Mouse (Mus musculus) ZHBTc4 (cell line): Measurements from ENCODE around the gene Smad6.

Source experiments
- DNase-seq: peaks from one replicate; pipeline ENCODE4 v3.0.0-alpha.2; 2011; ENCODE audit warnings: low read depth, low spot score

Gene Smad6

DNA sequence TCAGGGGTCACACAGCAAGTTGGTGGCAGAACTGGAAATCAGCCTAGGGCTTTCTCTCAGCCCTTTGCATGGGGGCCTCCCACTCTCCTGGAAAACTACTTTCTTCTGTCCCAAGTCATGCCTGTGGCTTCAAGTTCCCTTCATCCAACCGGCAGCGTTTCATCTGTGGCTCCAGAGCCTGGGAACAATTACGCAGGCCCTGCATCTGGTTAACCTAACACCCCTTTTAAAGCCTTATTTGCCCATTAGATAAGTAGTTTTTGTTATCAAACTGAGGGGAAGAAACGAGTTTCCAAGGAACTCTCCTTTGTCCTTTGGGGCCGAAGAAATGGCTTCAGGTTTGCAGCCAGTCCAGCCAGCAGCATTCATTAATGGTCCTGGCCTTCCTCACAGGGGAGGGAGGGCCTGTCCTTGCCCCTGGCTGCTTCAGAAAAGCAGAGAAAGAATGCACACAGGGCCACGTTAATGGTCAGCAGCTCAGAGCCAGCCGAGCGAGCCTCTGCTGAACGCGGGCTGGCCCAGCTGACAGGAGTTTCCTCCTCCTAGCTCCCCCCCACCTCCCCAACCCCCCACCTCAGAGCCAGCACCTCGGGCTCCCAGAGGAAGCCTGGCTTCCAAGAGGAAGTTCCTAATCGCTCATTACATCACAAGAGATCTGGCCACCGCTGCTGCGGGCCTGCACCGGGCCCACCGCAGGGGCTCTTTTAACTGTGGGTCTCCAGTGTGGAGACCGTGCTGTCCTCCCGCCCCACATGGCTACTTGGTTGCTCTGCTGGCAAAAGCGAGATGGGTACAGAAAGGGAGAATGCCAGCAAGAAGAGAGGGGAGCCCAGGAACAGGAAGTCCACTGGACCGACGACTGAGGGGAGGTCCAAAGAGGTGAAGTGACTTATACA lies 61.7 kb downstream of the Smad6 start:
- no peak for DNase-seq

DNA sequence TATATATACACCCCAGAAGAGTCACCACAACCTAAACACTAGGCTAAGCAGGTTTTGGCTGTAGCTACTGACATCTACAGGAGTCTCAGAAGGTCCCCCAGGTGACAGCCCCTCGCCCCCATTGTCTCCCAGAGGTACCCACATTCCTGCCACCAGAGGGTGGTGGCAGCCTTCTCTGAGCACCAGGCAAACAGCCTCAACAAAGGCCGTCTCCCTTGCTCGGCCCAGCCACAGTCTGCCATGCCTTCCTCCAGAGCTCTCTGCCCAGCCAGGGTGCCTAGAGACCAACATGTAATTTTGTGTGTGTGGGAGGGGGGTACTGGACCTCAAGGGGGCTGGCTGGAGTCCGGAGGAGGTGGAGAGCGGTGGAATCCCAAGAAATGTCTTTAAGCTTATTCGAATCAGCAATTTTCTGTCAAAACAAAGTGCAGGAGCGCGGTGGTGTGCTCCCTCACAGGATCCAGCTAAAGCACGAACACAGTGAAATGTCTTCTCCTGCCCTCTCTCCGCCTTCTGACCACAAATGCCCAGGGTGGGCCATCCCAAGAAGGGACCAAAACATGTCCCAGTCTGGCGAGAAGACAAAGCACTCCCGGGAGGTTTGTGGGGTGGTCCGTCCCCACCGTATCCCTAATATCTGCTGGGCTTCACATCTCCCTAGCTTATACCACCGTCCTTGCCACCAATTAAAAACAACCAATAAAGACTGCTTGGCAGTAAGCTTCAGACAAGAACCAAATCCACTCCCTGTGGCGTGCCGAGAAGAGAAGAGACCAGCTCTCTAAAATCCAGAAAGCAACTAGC lies 62.5 kb downstream of the Smad6 start:
- peak; percentile 89 for DNase-seq

DNA sequence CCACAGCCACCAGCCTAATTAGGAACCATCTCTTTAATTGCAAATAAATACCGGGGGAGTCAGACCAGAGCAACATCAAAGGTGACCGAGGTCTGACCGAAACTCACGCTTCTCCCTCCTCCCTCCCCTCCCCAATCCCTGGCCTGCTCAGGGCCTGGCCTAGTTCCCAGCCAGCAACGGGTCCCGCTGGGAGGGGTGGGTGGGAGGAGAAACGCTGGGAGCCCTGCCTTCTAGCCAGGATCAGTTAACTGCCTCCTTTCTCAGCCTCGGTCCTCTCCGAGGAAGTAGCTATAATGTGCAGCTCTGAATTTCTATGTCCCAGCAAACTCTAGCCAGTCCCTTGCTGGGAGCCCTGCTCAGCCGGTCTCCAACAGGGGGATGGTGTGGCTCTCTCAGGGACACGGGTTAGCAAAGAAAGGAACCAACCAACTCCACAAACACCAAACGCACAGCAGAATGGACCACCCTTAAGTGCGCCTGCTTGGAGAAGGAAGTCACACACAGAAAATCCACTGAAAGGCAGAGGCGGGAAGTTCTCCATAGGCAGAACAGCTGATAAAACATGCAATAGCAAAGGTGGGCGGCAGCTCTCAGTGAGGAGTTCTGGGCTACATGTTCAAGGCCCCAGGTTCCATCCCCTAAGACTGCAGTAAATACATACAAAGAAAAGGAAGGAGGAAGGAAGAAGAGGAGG lies 63.4 kb downstream of the Smad6 start:
- peak; percentile 81 for DNase-seq

DNA sequence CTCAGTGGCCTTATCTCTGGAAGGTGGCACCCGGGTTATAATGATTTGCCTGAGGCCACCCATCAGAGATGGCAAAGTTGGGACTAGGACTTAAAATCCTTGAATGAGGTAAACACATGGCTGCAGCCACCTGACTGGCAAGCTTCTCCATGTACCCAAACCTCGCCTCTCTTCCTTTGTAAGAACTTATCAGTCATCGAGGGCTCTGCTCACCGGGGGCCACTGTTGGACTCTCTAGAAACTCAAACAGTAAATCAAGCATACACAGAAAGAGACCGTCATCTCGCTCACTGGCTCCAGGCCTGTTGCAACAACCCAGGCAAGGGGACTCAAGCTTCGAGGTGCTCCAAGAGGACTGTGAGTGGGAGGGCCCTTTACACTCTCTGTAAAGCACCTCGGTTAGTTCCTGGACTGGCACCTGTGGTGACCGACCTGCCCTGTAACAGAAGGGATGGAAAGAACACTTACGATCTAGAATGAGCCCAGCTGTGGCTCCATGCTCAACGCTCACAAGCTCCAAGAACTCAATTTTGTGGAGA lies 64.1 kb downstream of the Smad6 start:
- no peak for DNase-seq

DNA sequence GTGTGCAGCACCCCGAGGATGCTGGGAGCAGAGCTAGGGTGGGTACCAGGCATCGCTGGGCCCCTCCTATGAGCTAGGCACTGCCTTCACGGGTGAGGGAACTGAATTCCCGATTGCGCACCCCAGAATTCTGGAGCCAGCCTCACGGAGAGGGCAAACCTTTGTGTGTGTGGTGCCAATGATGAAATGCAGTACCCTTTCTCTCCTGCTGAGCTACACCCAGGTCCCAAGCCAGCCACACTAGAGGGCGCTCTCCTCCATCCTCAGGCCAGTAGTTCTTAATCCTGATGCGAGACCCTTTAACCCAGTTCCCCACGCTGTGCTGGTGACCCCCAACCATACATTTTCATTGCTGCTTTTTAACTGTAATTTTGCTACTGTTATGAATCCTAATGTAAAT lies 65.8 kb downstream of the Smad6 start:
- DNase-seq, result peak; percentile 80

DNA sequence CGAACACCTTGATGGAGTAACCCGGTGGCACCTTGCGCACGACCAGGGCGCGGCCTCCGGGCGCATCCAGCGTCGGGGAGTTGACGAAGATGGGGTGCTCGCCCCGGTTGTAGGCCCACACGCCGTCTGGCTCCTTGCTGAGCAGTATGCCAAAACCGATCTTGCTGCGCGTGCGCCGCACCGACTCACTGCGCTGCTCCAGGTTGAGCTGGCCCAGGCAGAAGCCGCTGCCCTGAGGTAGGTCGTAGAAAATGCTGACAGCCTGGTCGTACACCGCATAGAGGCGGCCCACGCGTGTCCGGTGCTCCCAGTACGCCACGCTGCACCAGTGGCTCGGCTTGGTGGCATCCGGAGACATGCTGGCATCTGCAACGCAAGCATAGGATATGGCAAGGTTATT lies 68.2 kb downstream of the Smad6 start:
- peak; percentile 74 for DNase-seq

DNA sequence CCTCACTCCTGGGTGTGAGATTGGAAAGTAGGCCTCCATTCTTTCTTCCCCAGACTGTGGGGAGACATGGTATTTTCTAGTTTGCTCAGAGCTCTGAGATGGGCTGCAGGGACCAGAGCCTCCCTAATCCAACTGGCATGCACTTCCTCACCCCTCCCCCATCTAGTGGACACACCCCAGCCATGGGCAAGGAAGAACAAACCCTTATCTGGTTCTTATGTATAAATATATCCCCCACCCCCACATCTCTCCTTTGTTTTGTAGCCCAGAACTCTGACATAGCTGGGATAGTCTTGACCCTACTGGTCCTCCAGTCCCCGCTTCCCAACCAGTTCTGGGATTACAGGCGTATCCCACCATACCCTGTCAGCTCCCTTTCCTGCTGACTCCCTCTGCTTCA lies 69.3 kb downstream of the Smad6 start:
- no peak for DNase-seq

DNA sequence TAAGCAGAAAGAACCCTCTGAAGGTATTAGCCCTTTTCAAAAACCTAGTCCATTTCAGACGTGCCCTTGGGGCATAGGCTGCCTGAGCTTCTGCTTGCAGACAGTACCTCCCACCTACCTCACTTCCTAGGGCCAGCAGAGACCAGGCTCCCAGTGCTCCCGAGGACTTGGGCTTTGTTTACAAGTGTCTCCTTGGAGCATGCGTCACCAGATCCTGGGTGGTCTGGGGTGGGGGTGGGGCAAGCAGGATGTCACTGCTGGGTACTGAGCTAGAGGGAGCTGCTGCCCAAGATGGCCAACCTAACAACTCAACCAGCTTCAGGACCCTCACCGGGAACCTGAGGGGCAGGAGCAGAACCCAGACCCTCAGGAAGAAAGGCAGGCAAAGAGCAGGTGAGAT lies 71.5 kb downstream of the Smad6 start:
- DNase-seq, result no peak

DNA sequence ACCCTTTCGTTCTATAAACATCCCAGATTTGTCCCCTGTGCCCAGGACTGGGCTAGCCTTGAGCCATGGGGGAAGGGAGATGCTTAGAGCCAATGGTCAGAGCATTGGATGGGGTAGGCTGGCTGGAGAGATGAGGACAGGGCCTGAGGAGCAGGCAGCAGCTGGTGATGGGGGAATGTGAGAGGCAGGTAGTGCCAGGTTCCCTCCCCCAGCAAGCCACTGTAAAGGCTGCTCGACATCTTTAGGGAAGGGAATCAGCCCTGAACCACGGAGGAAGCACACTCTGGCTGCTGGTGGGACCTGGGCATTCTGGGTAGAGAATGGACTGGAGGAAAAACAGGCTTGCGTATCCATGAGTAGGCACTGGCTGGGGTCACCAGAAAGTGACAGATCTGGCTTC lies 72.5 kb downstream of the Smad6 start:
- DNase-seq, result no peak

DNA sequence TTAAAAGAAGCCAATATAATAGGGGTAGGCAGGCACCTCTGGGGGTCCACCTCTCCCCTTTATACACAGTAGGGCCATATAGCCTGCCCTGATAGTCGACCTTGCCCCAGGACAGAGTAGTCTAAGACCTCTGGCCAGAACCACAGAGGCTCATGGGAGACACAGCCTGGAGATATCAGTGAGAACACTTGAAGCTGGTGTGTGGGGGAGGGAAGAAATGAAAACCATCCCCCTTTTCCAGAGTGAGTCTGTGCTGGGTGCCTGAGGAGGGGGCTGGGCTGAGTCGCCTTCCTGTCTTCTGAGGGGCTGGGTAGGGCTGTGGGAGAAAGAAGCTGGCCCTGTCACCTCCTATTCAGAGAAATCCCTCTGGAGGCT lies 79.3 kb downstream of the Smad6 start:
- no peak for DNase-seq

DNA sequence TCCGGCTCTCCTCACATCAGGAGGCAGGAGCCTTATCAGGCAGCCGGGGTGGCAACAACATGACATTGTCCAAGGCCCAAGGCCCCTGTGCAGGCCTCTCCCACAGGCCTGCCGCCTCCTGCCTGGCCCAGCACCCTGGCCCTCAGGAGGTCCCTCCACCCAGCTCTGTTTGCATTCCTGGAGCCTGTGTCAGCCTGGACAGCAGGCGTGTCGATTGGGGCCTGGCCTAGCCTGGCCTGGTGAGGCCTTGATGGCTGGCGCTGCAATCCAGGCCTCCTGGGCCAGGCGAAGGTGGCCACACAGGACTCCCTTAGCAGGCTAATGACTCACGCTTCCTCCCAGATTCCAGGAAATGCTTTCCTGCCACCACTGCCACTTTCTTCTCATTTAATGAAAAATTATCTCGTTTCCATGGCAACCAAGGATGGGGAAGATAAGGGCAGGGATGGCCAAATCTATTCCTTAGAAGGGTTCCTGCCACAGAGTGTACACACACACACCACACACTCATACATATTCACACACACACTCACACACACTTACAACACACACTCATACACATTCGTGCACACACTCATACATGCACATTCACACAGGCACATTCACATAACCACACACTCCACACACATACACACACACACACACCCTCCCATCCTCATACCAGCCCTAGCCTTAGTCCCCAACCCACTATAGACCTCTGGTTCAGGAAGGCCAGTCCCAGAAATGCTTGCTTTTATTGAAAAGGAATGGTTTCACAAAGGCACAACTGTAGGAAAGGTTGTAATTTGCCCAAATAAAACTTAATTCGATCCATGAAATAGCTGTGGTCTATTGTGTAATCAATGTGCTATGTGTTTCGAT lies 79.9 kb downstream of the Smad6 start:
- DNase-seq, result no peak

DNA sequence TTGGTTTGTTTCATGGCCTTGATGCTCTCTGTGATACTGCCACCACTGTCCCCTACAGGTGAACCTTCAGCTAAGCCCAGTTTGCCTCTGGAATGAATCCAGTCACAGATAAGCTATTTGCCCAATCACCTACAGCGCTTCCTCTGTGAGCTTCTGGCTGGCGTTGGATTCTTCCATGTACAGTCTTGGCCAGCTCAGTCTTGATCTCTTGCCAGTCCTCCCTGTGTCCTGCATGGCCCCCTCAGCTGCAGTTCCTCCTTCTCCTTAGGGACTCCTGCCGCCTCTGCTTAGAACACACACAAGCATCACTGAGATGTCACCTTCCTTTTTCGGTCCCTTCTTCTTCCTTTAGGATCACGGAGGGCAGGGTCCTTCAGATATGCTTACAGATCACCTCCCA lies 85.6 kb downstream of the Smad6 start:
- no peak for DNase-seq

DNA sequence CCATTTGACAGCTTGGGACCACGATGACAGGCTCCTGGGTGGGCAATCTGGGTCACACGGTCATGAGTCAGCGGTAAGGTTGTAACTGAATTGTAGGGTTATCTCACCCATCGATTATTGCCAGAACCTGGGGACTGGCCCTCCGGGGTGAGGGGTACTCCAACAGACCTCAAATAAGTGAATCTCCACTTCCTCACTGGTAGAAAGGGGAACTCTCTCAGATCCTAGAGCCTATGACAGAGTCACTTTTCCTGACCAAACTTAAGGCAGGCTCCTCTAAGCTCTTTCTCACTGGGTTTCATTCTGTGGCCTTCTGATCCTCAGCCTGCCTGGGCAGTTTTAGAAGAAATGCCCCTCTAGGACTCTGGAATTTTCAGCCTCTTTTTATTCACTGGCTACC lies 88.8 kb downstream of the Smad6 start:
- DNase-seq, result no peak

DNA sequence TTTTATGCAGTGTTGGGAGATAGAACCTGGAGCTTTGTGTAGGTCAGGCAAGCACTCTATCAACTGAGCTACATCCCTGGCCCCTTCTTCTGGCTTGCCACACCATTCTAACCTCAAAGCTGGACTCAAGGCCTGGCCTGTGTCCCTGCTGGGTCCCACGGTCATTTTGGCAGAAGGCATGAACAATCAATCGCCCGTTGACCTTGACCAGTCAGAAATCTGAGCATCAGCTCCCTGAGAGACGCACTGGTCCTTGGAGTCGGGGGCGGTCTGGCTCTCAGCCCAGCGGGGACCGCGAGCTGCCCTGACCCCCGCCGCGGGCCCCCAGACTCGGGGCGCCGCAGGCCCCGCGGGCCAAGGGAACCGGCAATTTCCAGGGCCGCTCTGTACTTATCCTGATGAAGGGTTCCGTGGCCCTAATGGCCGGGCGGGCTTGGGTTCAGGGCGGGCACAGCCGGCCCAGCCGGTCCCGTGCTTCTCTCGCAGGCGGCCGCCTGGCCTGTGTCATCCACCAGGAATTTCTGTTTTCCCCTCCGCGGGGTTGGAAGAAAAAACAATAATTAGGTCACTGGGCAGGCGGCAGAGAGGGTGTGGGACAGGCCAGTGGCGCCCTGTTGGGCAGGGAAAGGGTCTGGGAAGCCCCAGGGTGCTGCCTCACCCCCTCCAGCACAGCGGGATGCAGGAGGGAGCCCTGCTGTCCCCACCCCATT lies 94.4 kb downstream of the Smad6 start:
- DNase-seq, result peak; percentile 35

DNA sequence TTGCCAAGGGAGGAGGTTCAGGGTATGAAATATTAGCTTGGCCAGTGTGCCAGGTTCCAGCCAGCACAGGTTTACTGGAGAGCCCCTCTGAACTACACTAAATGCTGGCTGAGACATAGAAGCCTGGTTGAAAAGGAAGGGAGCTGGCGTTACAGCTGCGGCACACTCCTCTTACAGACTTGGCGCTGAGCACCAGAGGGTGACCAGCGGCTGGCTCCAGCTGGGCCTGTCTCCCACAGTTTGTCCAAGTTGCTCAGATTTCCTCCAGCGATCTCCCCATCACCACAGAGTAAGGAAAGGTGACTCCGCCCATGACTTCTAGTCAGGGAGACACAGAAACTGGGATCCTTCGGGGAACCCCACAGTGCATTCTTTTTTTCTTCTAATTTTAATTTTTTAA lies 95.5 kb downstream of the Smad6 start:
- no peak for DNase-seq

DNA sequence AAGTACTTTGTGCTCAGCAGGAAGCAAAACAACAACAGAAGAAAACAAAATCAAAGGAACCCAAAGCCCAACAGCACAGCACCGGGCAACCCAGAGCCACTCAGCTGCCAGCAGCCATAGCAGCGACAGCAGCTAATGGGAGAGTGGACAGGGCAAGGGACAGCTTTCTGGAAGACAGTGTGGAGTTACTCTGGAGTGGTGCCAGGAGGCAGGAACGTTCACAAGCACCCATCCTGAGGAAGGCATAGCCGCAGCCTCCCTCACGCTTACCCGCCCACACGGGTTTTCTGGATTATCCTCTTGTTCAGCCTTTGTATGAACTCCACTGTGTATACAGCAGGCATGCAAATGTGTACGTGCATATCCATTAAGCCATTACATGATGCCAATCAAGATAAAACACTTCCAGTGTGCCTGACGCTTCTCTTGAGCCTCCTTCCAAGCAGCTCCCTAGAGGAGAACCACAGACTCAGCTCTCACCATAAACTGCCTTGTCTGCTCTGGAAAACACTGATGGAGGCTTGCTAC lies 98.6 kb downstream of the Smad6 start:
- DNase-seq, result no peak

DNA sequence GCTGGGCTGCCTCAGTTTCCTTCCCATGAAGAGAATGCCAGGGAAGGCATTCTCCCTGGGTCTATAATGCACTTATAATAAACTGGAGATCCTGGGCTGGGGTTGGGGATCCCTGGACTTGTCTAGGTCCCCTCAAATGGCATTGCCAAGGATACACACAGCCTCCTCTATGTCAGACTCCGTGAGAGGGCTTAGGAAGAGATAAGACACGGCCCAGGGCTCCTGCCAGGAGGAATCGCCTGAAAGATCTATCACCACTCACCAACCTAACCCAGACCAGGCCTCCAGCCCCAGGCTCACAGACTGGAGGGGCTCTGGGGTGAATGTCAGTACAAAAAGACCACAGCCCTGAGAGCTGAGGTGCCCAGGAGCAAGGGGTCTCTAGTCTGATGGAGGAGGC lies 102.2 kb downstream of the Smad6 start:
- DNase-seq, result no peak

DNA sequence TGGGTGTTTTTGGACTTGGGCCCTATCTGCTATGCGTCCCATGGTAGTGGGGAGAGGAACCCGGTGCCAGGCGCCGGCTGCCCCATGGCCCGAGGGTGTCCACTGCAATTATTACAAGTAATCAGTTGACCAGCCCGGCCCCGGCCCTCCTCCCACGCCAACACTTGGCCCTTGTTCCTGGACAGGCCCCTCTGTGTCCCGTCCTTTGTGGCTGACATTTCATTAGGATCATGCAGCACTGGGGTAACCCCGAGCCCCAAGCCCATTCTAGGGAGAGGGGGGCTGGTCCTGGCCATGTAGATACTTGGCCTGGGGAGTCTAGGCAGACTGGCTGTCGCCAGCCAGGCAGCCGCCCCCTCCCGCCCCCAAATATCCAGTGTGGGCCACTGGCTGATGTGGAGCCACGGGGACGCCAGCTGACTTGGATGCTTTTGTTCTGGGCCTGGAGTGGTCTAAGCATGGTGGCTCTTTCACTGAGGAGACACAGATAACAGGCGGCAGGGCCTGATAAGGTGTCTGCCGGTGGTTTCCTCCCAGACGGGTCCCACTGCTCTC lies 102.8 kb downstream of the Smad6 start:
- DNase-seq, result peak; percentile 39

DNA sequence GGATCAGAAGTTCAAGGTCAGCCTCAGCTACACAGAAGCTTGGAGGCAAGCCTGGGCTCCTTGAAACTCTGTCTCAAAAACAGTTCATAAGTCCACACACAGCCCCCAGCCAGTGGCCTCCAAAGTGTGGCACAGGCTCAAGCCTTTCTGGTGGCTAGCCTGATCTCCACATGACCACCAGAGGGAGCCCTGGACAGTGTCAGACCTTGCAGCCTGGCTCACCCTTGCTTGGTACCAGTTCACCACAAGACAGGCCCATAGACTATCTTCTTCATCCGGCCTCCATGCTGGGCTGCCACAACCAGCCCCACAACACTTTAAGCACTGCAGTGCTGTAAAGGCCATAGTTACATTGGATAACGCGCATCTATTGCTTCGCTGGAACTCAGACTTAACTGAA lies 103.6 kb downstream of the Smad6 start:
- DNase-seq, result peak; percentile 88

DNA sequence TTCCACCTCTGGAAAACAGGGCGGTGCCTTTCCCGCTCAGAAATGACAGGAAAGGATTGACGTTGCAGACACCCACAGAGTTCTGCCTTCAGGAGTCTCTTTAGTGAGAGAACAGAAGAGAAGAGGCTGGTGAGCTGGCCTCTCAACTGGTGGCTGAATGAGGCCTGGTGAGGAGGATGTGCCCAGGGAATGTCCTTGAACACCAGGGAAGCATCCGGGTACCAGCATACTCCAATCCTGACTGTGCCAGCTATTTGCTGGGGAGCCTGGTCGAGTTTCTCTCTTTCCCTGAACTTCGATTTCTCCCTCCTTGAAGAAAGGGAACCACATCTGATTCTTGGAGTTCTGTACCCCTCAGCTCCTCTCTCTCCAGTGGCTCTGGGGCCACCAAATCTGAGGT lies 105.4 kb downstream of the Smad6 start:
- no peak for DNase-seq
